Mouse (Mus musculus): ENCODE measurements around the gene Zfp574. TPM values are rescaled to one million over a fixed set of nuclear protein-coding genes. Genes with fewer than 3 reads are reported as not detected.
"Not testable (repeated sequence)": the region's sequence is repeated elsewhere in the genome, so short reads cannot be mapped to it uniquely, and the experiment has no call there.

Gene Zfp574
- polyA plus RNA-seq, 1 experiment from 2014 or later, result 20.1 TPM

DNA sequence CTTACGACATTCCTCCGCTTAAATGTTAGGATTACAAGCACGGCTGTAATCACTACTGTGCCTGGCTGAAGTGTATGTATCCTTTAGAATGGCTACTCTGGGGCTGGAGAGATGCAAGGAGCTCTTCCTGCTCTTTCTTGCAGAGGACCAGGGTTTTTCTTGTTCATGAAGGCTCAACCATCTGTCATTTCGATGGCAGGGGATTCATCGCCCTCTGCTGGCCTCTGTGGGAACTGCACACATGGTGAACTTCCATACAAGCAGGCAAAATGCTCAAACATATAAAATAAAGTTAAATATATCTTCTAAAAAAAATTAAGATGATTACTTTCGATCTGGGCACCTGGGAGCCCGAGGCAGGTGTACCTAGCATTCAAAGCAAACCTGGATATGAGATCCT is 36.5 kb upstream of the Zfp574 start:
- 50% methylated on average over 7 of the region's 7 CpGs for WGBS
- Histone ChIP-seq H3K27me3 (replicated peaks; ENCODE audit: insufficient read depth, low read length) (no peaks in the 10 kb centered on the region), H3K9ac (replicated peaks; ENCODE audit: low read depth) (no peak overlapping the region), H3K9me3 (ENCODE audit: low read length) (no peaks in the 10 kb centered on the region), H3K4me1 (ENCODE audit: insufficient read depth, low read depth, low read length) (no peaks in the 10 kb centered on the region), H3K4me3 (ENCODE audit: low read depth, low read length) (no peak overlapping the region), H3K36me3 (ENCODE audit: insufficient read depth, low read length) (no peaks in the 10 kb centered on the region), H3K27ac (ENCODE audit: low read length) (no peak overlapping the region), H3K4me2 (replicated peaks; ENCODE audit: low read depth, low read length) (no peak overlapping the region)
- DNase-seq (ENCODE audit: low spot score), result peak; percentile 62
- ATAC-seq, result no peak
- peak; percentile 87 for TF ChIP-seq CTCF (IDR thresholded peaks at IDR 0.05)
- no peak for TF ChIP-seq EP300 (IDR thresholded peaks at IDR 0.05)

DNA sequence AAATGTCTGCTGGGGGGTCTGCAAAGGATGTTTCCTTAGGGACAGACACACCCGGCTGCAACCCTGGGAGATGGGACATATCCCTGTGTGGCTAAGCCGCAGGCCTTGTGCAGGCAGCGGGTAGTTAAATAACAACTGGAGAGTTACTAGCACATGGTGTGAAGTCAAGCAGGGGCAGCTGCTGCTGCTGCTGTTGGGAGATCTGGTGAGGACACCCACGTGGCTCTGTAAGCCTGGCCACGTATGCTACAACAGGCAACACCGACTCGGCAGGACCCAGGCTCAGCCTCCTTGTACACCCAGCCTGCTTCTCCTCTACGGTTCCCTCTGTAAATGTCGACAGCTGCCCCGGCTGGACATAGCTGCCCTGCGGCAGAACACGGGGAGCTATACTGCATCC is 30.4 kb upstream of the Zfp574 start:
- ATAC-seq, result no peak
- no peaks in the 10 kb centered on the region for H3K9me3 ChIP-seq (ENCODE audit: low read length)
- H3K9ac ChIP-seq (replicated peaks; ENCODE audit: low read depth), result no peak overlapping the region
- TF ChIP-seq CTCF (IDR thresholded peaks at IDR 0.05) (no peak), EP300 (IDR thresholded peaks at IDR 0.05) (no peak)
- no peak overlapping the region for H3K4me3 ChIP-seq (ENCODE audit: low read depth, low read length)
- H3K27ac ChIP-seq (ENCODE audit: low read length), result no peak overlapping the region
- WGBS, result 84% methylated on average over 12 of the region's 12 CpGs
- H3K36me3 ChIP-seq (ENCODE audit: insufficient read depth, low read length), result 0 out of 2 replicates have a peak, but pooled peaks cover 5% of the 10 kb centered on the region
- H3K27me3 ChIP-seq (replicated peaks; ENCODE audit: insufficient read depth, low read length), result no peaks in the 10 kb centered on the region
- no peak overlapping the region for H3K4me2 ChIP-seq (replicated peaks; ENCODE audit: low read depth, low read length)
- H3K4me1 ChIP-seq (ENCODE audit: insufficient read depth, low read depth, low read length), result no peaks in the 10 kb centered on the region
- no peak for DNase-seq (ENCODE audit: low spot score)

DNA sequence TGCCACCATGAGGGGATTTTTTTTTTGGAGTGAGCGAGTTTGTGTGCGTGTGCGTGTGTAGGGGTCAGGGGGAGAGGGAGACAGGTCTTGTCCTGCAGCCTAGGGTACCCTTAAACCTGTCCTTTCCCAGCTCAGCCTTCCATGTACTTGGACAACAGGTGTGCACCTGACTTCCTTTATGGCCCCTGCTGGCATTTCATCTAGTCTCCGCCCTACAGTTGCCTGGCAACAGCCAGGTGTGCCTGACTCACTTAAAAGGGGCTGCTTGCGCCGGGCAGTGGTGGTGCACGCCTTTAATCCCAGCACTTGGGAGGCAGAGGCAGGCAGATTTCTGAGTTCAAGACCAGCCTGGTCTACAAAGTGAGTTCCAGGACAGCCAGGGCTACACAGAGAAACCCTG is 27.8 kb upstream of the Zfp574 start:
- not testable (repeated sequence) for H3K4me3 ChIP-seq (ENCODE audit: low read depth, low read length); H3K9me3 ChIP-seq (ENCODE audit: low read length); H3K27me3 ChIP-seq (replicated peaks; ENCODE audit: insufficient read depth, low read length); H3K27ac ChIP-seq (ENCODE audit: low read length); H3K4me1 ChIP-seq (ENCODE audit: insufficient read depth, low read depth, low read length); H3K4me2 ChIP-seq (replicated peaks; ENCODE audit: low read depth, low read length); H3K9ac ChIP-seq (replicated peaks; ENCODE audit: low read depth); ATAC-seq; H3K36me3 ChIP-seq (ENCODE audit: insufficient read depth, low read length); DNase-seq (ENCODE audit: low spot score)
- 92% methylated on average over 7 of the region's 7 CpGs for WGBS

DNA sequence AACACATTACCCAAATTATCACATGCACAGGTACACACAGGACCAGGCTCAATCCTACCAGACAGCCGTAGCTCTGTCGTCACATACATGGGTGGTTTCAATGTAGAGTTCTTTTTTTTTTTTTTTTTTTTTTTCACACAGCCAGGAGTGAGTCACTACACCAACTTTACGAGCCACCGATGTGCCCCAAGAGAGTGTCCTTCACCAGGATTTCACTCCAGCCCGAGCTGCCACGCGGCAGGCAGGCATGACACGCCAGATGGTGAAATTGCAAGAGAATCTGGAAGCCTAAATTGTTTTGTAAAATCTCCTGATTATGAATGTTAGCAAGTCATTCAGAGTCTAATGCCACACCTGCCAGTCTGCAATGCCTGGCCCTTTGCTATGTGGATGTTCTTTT is 25.0 kb upstream of the Zfp574 start:
- ATAC-seq (no peak), DNase-seq (ENCODE audit: low spot score) (no peak)
- H3K36me3 ChIP-seq (ENCODE audit: insufficient read depth, low read length), result 0 out of 2 replicates have a peak, but pooled peaks cover 5% of the 10 kb centered on the region
- no peaks in the 10 kb centered on the region for H3K4me1 ChIP-seq (ENCODE audit: insufficient read depth, low read depth, low read length)
- H3K4me2 ChIP-seq (replicated peaks; ENCODE audit: low read depth, low read length), result no peak overlapping the region
- no peaks in the 10 kb centered on the region for H3K9me3 ChIP-seq (ENCODE audit: low read length)
- H3K27ac ChIP-seq (ENCODE audit: low read length), result no peak overlapping the region
- TF ChIP-seq CTCF (IDR thresholded peaks at IDR 0.05) (no peak), EP300 (IDR thresholded peaks at IDR 0.05) (no peak)
- H3K4me3 ChIP-seq (ENCODE audit: low read depth, low read length), result no peak overlapping the region
- whole genome bisulfite sequencing, result 81% methylated on average over 8 of the region's 8 CpGs
- no peaks in the 10 kb centered on the region for H3K27me3 ChIP-seq (replicated peaks; ENCODE audit: insufficient read depth, low read length)
- no peak overlapping the region for H3K9ac ChIP-seq (replicated peaks; ENCODE audit: low read depth)

DNA sequence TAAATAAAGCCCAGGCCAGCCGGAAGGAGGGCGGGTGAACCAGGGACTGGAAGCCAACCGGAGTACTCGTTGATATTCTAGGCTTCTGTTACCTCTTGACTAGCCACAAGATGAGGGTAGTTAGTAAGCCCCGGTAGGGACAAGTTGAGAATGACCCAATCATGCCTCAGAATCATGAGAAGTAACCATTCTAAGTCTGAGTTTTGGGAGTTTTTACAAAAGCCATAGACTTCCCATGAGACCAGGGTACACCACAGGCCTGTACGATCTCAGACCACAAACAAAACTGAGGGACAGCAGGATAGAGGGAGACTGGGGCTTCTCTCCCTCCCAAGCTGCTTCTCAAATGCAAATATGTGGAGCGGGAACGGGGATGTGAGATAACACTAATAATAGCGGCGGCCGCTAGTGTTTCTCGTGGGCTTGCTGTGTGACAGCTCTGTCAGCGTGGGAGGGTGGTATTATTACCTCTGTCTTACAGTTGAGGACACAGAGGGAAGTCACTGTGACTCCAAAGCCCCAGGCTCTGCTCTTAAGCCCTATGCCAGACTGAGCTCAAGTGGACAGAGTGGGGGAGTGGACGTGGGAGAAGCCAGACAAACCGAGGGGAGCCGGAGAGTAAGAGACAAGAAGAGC is 23.0 kb upstream of the Zfp574 start:
- H3K4me3 ChIP-seq (ENCODE audit: low read depth, low read length), result no peak overlapping the region
- 80% methylated on average over 16 of the region's 16 CpGs for WGBS
- TF ChIP-seq EP300 (IDR thresholded peaks at IDR 0.05) (no peak), CTCF (IDR thresholded peaks at IDR 0.05) (no peak)
- no peaks in the 10 kb centered on the region for H3K27me3 ChIP-seq (replicated peaks; ENCODE audit: insufficient read depth, low read length)
- no peak overlapping the region for H3K9ac ChIP-seq (replicated peaks; ENCODE audit: low read depth)
- no peak overlapping the region for H3K27ac ChIP-seq (ENCODE audit: low read length)
- H3K4me1 ChIP-seq (ENCODE audit: insufficient read depth, low read depth, low read length), result no peaks in the 10 kb centered on the region
- no peak overlapping the region for H3K4me2 ChIP-seq (replicated peaks; ENCODE audit: low read depth, low read length)
- no peak for DNase-seq (ENCODE audit: low spot score)
- ATAC-seq, result no peak
- no peaks in the 10 kb centered on the region for H3K36me3 ChIP-seq (ENCODE audit: insufficient read depth, low read length)
- no peaks in the 10 kb centered on the region for H3K9me3 ChIP-seq (ENCODE audit: low read length)

DNA sequence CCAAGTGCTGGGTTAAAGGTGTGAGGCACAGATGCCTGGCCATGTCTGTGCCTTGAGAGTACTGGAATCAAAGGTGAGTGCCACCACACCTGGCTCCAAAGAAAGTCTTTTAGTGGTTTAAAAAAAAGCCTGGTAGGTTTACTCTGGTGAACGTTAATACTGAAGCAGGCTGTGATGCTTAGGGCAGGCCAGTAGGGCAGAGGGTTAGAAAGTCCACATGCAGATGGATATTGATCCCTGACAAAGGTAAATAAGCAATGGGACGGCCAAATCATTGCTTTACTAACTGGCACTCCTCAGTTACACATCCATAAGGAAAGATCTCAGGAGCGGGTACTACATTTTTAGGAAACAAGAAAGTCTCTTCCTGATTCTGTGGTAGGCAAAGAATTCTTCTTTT is 19.8 kb upstream of the Zfp574 start:
- WGBS, result 72% methylated on average over 3 of the region's 3 CpGs
- H3K4me2 ChIP-seq (replicated peaks; ENCODE audit: low read depth, low read length), result no peak overlapping the region
- TF ChIP-seq EP300 (IDR thresholded peaks at IDR 0.05) (no peak), CTCF (IDR thresholded peaks at IDR 0.05) (no peak)
- no peak overlapping the region for H3K4me3 ChIP-seq (ENCODE audit: low read depth, low read length)
- H3K9me3 ChIP-seq (ENCODE audit: low read length), result no peaks in the 10 kb centered on the region
- H3K27me3 ChIP-seq (replicated peaks; ENCODE audit: insufficient read depth, low read length), result no peaks in the 10 kb centered on the region
- no peak overlapping the region for H3K9ac ChIP-seq (replicated peaks; ENCODE audit: low read depth)
- no peaks in the 10 kb centered on the region for H3K36me3 ChIP-seq (ENCODE audit: insufficient read depth, low read length)
- DNase-seq (ENCODE audit: low spot score), result no peak
- no peak for ATAC-seq
- no peaks in the 10 kb centered on the region for H3K4me1 ChIP-seq (ENCODE audit: insufficient read depth, low read depth, low read length)
- no peak overlapping the region for H3K27ac ChIP-seq (ENCODE audit: low read length)

DNA sequence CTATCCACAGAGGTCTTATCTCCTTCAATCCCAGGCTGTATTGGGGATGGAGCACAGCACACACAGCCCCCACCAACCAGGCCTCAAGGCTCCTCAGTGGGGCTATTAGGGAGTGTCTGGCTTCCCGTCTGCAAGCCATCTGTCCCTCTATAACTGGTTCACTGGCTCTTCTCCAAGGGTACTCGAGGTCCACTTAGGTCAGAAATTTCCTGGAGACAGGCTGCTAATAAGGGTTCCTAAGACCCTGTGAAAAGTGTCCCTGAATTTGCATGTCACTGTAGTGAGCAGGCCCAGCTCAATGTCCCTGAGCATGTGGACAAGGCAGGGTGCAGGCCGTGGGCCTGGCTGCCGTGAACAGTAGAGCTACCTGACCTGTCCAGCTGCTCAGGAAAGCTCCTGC is 15.4 kb upstream of the Zfp574 start:
- no peak overlapping the region for H3K4me2 ChIP-seq (replicated peaks; ENCODE audit: low read depth, low read length)
- H3K9me3 ChIP-seq (ENCODE audit: low read length), result no peaks in the 10 kb centered on the region
- no peak overlapping the region for H3K4me3 ChIP-seq (ENCODE audit: low read depth, low read length)
- peak; percentile 80 for ATAC-seq
- 39% methylated on average over 4 of the region's 4 CpGs for WGBS
- H3K36me3 ChIP-seq (ENCODE audit: insufficient read depth, low read length), result peaks cover 11% of the 10 kb centered on the region; the same call in 1 of the 2 replicates
- H3K27me3 ChIP-seq (replicated peaks; ENCODE audit: insufficient read depth, low read length), result no peaks in the 10 kb centered on the region
- no peak overlapping the region for H3K9ac ChIP-seq (replicated peaks; ENCODE audit: low read depth)
- peak; percentile 37 for DNase-seq (ENCODE audit: low spot score)
- H3K27ac ChIP-seq (ENCODE audit: low read length), result peak overlapping the region; percentile 33; the same call in 1 of the 2 replicates
- TF ChIP-seq EP300 (IDR thresholded peaks at IDR 0.05) (no peak), CTCF (IDR thresholded peaks at IDR 0.05) (no peak)
- H3K4me1 ChIP-seq (ENCODE audit: insufficient read depth, low read depth, low read length), result no peaks in the 10 kb centered on the region
